Mouse (Mus musculus) CH12.LX (cell line): ENCODE data around the gene Cd59a. TPM values are rescaled to one million over a fixed set of nuclear protein-coding genes. Genes with fewer than 3 reads are reported as not detected.
"Not testable (repeated sequence)": the region's sequence is repeated elsewhere in the genome, so short reads cannot be mapped to it uniquely, and the experiment has no call there.

Experiments
- DNase-seq: peaks from one replicate; pipeline ENCODE4 v3.0.0-alpha.2; 2013; ENCODE audit errors: extremely low read depth
- H3K27ac ChIP-seq: 2 replicates; pipeline ENCODE4 v1.5.1; 2012; ENCODE audit warnings: low read depth, mild to moderate bottlenecking, control low read depth, moderate library complexity; ENCODE audit not compliant: insufficient read depth
- H3K27me3 ChIP-seq: replicated peaks from 2 replicates; pipeline ENCODE3; 2012; ENCODE audit warnings: inconsistent platforms
- H3K36me3 ChIP-seq, 2 experiments: replicated peaks in 1 of 2; 2 replicates each; pipeline versions ENCODE3 to v1.6.1; 2012; ENCODE audit warnings: inconsistent platforms in 1 of 2, low read length in 1 of 2, mild to moderate bottlenecking in 1 of 2, mixed read lengths in 1 of 2, moderate library complexity in 1 of 2; ENCODE audit not compliant: control insufficient read depth in 1 of 2, insufficient read depth in 1 of 2
- H3K4me1 ChIP-seq, 2 experiments: 2 replicates each; pipeline ENCODE4 v1.6.1; 2012; ENCODE audit warnings: inconsistent platforms in 1 of 2, moderate library complexity in 1 of 2; ENCODE audit not compliant: insufficient read depth in 2 of 2, control insufficient read depth in 1 of 2
- H3K4me2 ChIP-seq: 2 replicates; pipeline ENCODE4 v1.6.1; 2012; ENCODE audit warnings: low read depth, mild to moderate bottlenecking, control low read depth; ENCODE audit not compliant: poor library complexity, insufficient read depth, severe bottlenecking
- H3K4me3 ChIP-seq, 3 experiments: fragments of 150-350 bp in 1 of 3; sonication (generic) in 1 of 3; replicated peaks in 1 of 3; 2 replicates each; pipeline versions ENCODE3 to v1.5.1; 2011 to 2012; ENCODE audit warnings: low read depth in 2 of 3, low read length in 2 of 3, mild to moderate bottlenecking in 2 of 3, moderate library complexity in 2 of 3, control low read depth in 1 of 3, improper control_type of control experiment in 1 of 3, inconsistent platforms in 1 of 3, mixed read lengths in 1 of 3; ENCODE audit not compliant: poor library complexity in 1 of 3
- H3K79me2 ChIP-seq: replicated peaks from 2 replicates; pipeline ENCODE4 v1.6.1; 2012; ENCODE audit warnings: mild to moderate bottlenecking, moderate library complexity; ENCODE audit not compliant: control insufficient read depth, poor library complexity, insufficient read depth, severe bottlenecking; ENCODE audit errors: extremely low read depth
- H3K9ac ChIP-seq: 2 replicates; pipeline ENCODE4 v1.6.1; 2012; ENCODE audit warnings: low read depth, mild to moderate bottlenecking, control low read depth, moderate library complexity; ENCODE audit not compliant: insufficient read depth
- H3K9me3 ChIP-seq: replicated peaks from 2 replicates; pipeline ENCODE3; 2012; ENCODE audit warnings: low read length, inconsistent platforms, mixed read lengths
- BHLHE40 ChIP-seq: IDR thresholded peaks from 2 replicates; pipeline ENCODE4 v1.6.1; 2011; ENCODE audit warnings: mild to moderate bottlenecking, low read depth, low read length, improper control_type of control experiment
- CTCF ChIP-seq, 2 experiments: IDR thresholded peaks in 1 of 2; conservative IDR thresholded peaks in 1 of 2; 2 replicates each; pipeline ENCODE4 v1.5.1; 2011 to 2012; ENCODE audit warnings: low read depth in 2 of 2, low read length in 2 of 2, improper control_type of control experiment in 1 of 2, inconsistent platforms in 1 of 2, mild to moderate bottlenecking in 1 of 2, moderate library complexity in 1 of 2
- E2F4 ChIP-seq: IDR thresholded peaks from 2 replicates; pipeline ENCODE4 v1.6.1; 2011; ENCODE audit warnings: low read depth, low read length, improper control_type of control experiment; ENCODE audit not compliant: insufficient replicate concordance
- ELF1 ChIP-seq: IDR thresholded peaks from 2 replicates; pipeline ENCODE4 v1.6.1; 2014; ENCODE audit warnings: low read depth, mild to moderate bottlenecking, inconsistent platforms, low read length, improper control_type of control experiment
- EP300 ChIP-seq: IDR thresholded peaks from 2 replicates; pipeline ENCODE4 v1.6.1; 2011; ENCODE audit warnings: low read length, improper control_type of control experiment
- IRF4 ChIP-seq: IDR thresholded peaks from 2 replicates; pipeline ENCODE4 v1.6.1; 2014; ENCODE audit warnings: low read depth, mild to moderate bottlenecking, inconsistent platforms, low read length, improper control_type of control experiment
- KAT2A ChIP-seq: IDR thresholded peaks from 2 replicates; pipeline ENCODE4 v1.6.1; 2012; ENCODE audit warnings: low read length, improper control_type of control experiment, inconsistent platforms; ENCODE audit not compliant: insufficient replicate concordance
- MAX ChIP-seq: IDR thresholded peaks from 2 replicates; pipeline ENCODE4 v1.6.1; 2011; ENCODE audit warnings: low read length, improper control_type of control experiment
- TCF12 ChIP-seq: IDR thresholded peaks from 2 replicates; pipeline ENCODE4 v1.6.1; 2014; ENCODE audit warnings: low read depth, mild to moderate bottlenecking, inconsistent platforms, low read length, improper control_type of control experiment
- ZNF384 ChIP-seq: IDR thresholded peaks from 2 replicates; pipeline ENCODE4 v1.6.1; 2012; ENCODE audit warnings: low read depth, low read length, improper control_type of control experiment, inconsistent platforms
- dilution Hi-C: fragments of 300-500 bp; cut with MboI; formaldehyde crosslinking; loops from 2 replicates; pipeline ENCODE4 v1.14.3; 2020; ENCODE audit warnings: low sequenced_read_pairs; ENCODE audit not compliant: extremely low pct_unique_long_range_greater_than_20kb, extremely low pct_ligation_motif_present
- in situ Hi-C: fragments of 300-500 bp; cut with MboI; formaldehyde crosslinking; loops from 3 replicates; pipeline ENCODE4 v1.14.3; 2019; ENCODE audit warnings: low sequenced_read_pairs, low pct_ligation_motif_present, low pct_unique_long_range_greater_than_20kb, mixed read lengths
- polyA plus RNA-seq: library from polyadenylated mRNA; unstranded; fragments of >175 nt; gene quantifications from 2 replicates; pipeline ENCODE4 v1.2.1, GENCODE M21; 2012; ENCODE audit warnings: low read depth; ENCODE audit not compliant: insufficient read length
- total RNA-seq, 2 experiments: library from RNA; depleted of rRNA; stranded (reverse); fragments of 300-350 nt in 1 of 2; fragments of >200 nt in 1 of 2; gene quantifications; 2 replicates each; pipeline ENCODE4 v1.2.3; 2012 to 2014

Cd59a gene
- total and polyA plus RNA-seq, 3 experiments, result 4.5 to 6.6 (median 4.8) TPM

GRCm38 (mm10) chr2:104110031-104110430 lies 14.4 kb downstream of the Cd59a start:
- Histone ChIP-seq H3K9me3 (no peaks in the 10 kb centered on the region), H3K36me3 (peaks cover 0 to 4% of the 10 kb centered on the region in 2 experiments), H3K27me3 (no peaks in the 10 kb centered on the region), H3K27ac (no peak overlapping the region), H3K79me2 (no peaks in the 10 kb centered on the region), H3K4me1 (peaks cover 0 to 9% of the 10 kb centered on the region in 2 experiments; a peak in 2 of 4 replicates), H3K4me3 (no peak overlapping the region), H3K4me2 (no peak overlapping the region), H3K9ac (no peak overlapping the region)
- TF ChIP-seq CTCF (conservative IDR thresholded peaks at IDR 0.05 in 1 of 2, IDR thresholded peaks at IDR 0.05 in 1 of 2; ENCODE audit: low read depth in 2 of 2, low read length in 2 of 2), result no peak
- no peak for TF ChIP-seq TCF12
- TF ChIP-seq KAT2A, result no peak
- no peak for TF ChIP-seq E2F4
- no peak for TF ChIP-seq IRF4
- no peak for TF ChIP-seq BHLHE40
- TF ChIP-seq MAX, result no peak
- TF ChIP-seq ZNF384, result no peak
- no peak for TF ChIP-seq EP300
- no peak for TF ChIP-seq ELF1
- dilution Hi-C loops, result no loop called here
- no peak for DNase-seq
- in situ Hi-C loops, result no loop called here

- H3K9me3 ChIP-seq, H3K79me2 ChIP-seq, H3K36me3 ChIP-seq, dilution Hi-C loops, in situ Hi-C loops, H3K9ac ChIP-seq, DNase-seq, H3K4me3 ChIP-seq, H3K4me2 ChIP-seq, H3K27me3 ChIP-seq, H3K4me1 ChIP-seq, H3K27ac ChIP-seq: not testable (repeated sequence)
Measured at GRCm38 (mm10) chr2:104111170-104111797, 15.7 kb downstream of the Cd59a start.

DNA sequence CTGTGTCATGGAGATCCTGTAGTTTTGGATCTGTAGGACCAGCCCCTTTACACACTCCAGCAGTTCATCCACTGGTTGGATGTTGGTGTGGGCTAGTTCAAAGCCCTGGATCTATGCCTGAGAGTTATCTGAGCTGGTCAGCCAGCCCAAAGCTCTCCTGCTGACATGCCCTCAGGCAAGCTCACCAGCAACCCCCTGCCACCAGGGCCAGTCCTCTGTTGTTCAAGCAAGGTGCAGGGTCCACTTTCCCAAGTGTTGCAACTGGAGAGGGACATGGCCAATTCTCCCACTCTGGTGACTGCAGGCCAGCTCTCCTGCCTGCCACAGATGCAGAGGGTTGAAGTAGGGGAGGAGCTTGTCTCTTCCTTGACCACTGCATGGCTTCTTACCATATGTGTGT lies 18.0 kb downstream of the Cd59a start:
- H3K27ac ChIP-seq, H3K4me2 ChIP-seq, H3K4me1 ChIP-seq, in situ Hi-C loops, H3K4me3 ChIP-seq, DNase-seq, H3K36me3 ChIP-seq, dilution Hi-C loops, H3K9me3 ChIP-seq, H3K9ac ChIP-seq, H3K79me2 ChIP-seq, H3K27me3 ChIP-seq: not testable (repeated sequence)
